Mouse (Mus musculus) frontal cortex, adult (tissue): ENCODE measurements around the gene Syce3.
A peak's percentile ranks its signal among the peaks of the same experiment; 100 is the strongest.

Experiments
- ATAC-seq: cut with Nextera tagmentation; 2 replicates; pipeline ENCODE4 v1.9.2; 2017; ENCODE audit warnings: mild to moderate bottlenecking, moderate library complexity, mixed read lengths; ENCODE audit not compliant: low TSS enrichment

Gene Syce3

GRCm38 (mm10) chr15:89424621-89425020 lies 14.3 kb upstream of the Syce3 start:
- no peak for ATAC-seq

GRCm38 (mm10) chr15:89421938-89422337 lies 11.6 kb upstream of the Syce3 start:
- no peak for ATAC-seq

- no peak for ATAC-seq
Measured at GRCm38 (mm10) chr15:89415282-89415681, 5.0 kb upstream of the Syce3 start.

GRCm38 (mm10) chr15:89406691-89407090 lies 3.6 kb downstream of the Syce3 start:
- no peak for ATAC-seq

GRCm38 (mm10) chr15:89404831-89405623 lies 5.3 kb downstream of the Syce3 start:
- ATAC-seq: no peak

- ATAC-seq: no peak
Measured at GRCm38 (mm10) chr15:89402471-89402870, 7.8 kb downstream of the Syce3 start.

- ATAC-seq: no peak
Measured at GRCm38 (mm10) chr15:89399716-89400115, 10.6 kb downstream of the Syce3 start.

- ATAC-seq: no peak
Measured at GRCm38 (mm10) chr15:89398146-89398545, 12.2 kb downstream of the Syce3 start.

GRCm38 (mm10) chr15:89396883-89397282 lies 13.4 kb downstream of the Syce3 start:
- no peak for ATAC-seq

GRCm38 (mm10) chr15:89390081-89390480 lies 20.2 kb downstream of the Syce3 start:
- no peak for ATAC-seq

GRCm38 (mm10) chr15:89387127-89387526 lies 23.2 kb downstream of the Syce3 start:
- ATAC-seq: no peak

- ATAC-seq: no peak
Measured at GRCm38 (mm10) chr15:89384617-89385016, 25.7 kb downstream of the Syce3 start, which contains the start of gene Klhdc7b. Klhdc7b (plus strand) TSS chr15:89384917.

- no peak for ATAC-seq
Measured at GRCm38 (mm10) chr15:89379429-89379828, 30.9 kb downstream of the Syce3 start.

GRCm38 (mm10) chr15:89378831-89379401 lies 31.4 kb downstream of the Syce3 start, which contains the start of gene Odf3b:
Odf3b (minus strand) TSS chr15:89379282.
- peak; percentile 40 for ATAC-seq

GRCm38 (mm10) chr15:89377938-89378828 lies 32.1 kb downstream of the Syce3 start:
- ATAC-seq: no peak

- ATAC-seq: no peak
Measured at GRCm38 (mm10) chr15:89377362-89377761, 32.9 kb downstream of the Syce3 start.

GRCm38 (mm10) chr15:89376957-89377356 lies 33.3 kb downstream of the Syce3 start, which contains the start of gene Tymp:
Tymp (minus strand) TSS chr15:89377039.
- ATAC-seq: no peak

- ATAC-seq: no peak
Measured at GRCm38 (mm10) chr15:89376040-89376439, 34.3 kb downstream of the Syce3 start.

- no peak for ATAC-seq
Measured at GRCm38 (mm10) chr15:89374801-89375534, 35.3 kb downstream of the Syce3 start.

GRCm38 (mm10) chr15:89374340-89374739 lies 36.0 kb downstream of the Syce3 start:
- no peak for ATAC-seq

- ATAC-seq: peak; percentile 66
Measured at GRCm38 (mm10) chr15:89373762-89374248, 36.5 kb downstream of the Syce3 start, which contains the start of gene Sco2. Sco2 (minus strand) TSS chr15:89373846.
